Mouse (Mus musculus) layer of hippocampus, adult 2 months (tissue): ENCODE measurements around the gene Phf23. TPM values are rescaled to one million over a fixed set of nuclear protein-coding genes. Genes with fewer than 3 reads are reported as not detected.

Experiments
- DNase-seq, 2 experiments: peaks; one replicate each; pipeline ENCODE4 v3.0.0; 2022; ENCODE audit warnings: low spot score in 2 of 2
- H3K27ac ChIP-seq: fragments of 200-600 bp; 2 replicates; pipeline ENCODE4 v1.8.1; 2022
- H3K4me3 ChIP-seq: fragments of 200-600 bp; 2 replicates; pipeline ENCODE4 v1.8.1; 2022; ENCODE audit warnings: mild to moderate bottlenecking
- CTCF ChIP-seq: fragments of 200-600 bp; conservative IDR thresholded peaks from 2 replicates; pipeline ENCODE4 v1.8.1; 2022; ENCODE audit warnings: antibody characterized with exemption, mild to moderate bottlenecking, moderate library complexity
- total RNA-seq, 2 experiments: library from RNA; stranded (reverse); gene quantifications; 2 replicates each; pipeline ENCODE4 v1.2.3; 2021

Gene Phf23
- total RNA-seq, 2 experiments from 2014 or later = 40.5 to 42.6 TPM

DNA sequence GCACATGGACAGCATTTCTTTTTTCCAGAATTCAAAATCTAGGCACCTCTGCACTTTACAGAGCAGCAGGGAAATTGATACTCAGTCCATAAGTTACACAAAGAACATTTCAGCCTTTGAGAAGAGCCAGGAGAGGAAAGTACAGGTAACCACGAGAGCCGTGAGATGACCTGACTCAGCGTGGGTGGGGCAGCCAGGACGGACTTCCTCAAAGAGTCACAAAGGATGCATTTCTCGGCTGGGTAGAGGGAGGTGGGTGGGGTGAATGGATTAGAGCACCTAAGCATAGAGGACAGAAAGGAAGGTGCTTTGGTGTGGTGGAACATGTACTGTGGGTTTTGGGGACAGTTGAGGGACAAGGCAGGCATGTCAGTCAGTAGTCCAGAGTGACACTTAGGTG, 33.7 kb upstream of the Phf23 start:
- no peak for DNase-seq
- no peak overlapping the region for H3K27ac ChIP-seq
- H3K4me3 ChIP-seq = no peak overlapping the region
- TF ChIP-seq CTCF = no peak

DNA sequence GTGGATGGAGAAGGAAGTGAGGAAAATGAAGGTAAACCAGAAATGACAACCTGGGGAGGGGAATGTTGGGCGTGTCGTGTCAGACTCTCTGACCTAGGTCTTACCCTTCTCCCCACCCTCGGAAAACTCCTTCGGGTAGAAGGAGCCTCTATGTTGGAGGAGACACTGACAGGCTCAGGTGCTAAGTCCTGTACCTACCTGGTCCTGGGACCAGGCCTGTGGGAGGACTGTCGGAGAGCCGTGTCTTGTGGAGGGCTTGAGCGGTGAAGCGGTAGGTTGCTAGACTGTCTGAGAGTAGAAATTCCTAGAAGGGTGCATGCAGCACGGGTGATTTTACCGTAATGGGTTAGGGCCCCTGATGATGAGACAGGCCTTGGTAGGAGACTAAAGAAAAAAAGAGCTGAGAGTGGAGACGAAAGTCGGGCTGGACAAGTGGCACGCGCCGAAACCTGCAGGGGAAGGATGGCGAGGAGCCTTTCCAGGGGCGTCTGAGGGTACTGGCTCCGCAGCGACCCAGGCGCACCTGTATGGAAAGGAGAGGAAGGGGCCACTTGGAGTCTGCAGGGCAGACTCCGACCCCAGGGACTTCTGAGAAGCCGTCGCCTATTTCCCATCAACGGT, 30.8 kb upstream of the Phf23 start, which contains the start of gene Cldn7:
Cldn7 (plus strand) TSS at position 130 of the 621 bp plus-strand sequence.
- H3K27ac ChIP-seq = no peak within 1 kb of the TSS
- DNase-seq = no peak
- no peak for TF ChIP-seq CTCF
- H3K4me3 ChIP-seq = no peak within 1 kb of the TSS

DNA sequence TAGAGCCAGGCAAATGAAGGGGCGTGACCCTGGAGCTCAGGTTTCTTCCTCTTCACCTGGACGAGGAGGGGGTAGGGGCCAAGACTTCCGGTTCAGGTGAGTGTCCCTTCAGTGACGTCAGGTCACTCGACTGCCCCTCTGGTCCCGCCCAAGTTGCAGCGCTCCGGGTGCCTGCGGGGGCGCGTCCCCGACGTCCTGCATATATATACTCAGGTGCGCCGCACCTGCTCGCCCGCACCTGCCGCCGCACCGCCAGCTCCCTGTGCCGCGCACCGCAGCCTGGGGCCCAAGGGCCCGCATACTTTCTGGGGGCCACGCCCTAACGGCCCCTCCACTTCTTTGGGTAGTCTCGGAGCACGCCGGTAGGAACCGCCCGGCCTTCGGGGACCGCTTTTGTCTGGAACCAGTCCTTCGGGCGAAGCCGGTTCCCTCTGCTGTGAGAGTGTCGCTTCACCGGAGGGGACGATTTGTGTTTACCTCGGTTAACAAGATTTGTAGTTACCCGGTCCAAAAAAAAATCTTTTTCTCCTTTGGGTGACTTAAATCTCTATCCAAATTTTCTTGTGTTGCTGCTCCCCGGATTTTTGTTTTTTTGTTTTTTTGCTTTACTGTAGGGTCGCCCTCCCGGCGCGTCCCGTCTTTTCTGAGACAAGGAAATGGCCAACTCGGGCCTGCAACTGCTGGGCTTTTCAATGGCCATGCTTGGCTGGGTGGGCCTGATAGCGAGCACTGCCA, 30.1 kb upstream of the Phf23 start:
- no peak for DNase-seq
- no peak for TF ChIP-seq CTCF
- Histone ChIP-seq H3K27ac (no peak overlapping the region), H3K4me3 (no peak overlapping the region)

DNA sequence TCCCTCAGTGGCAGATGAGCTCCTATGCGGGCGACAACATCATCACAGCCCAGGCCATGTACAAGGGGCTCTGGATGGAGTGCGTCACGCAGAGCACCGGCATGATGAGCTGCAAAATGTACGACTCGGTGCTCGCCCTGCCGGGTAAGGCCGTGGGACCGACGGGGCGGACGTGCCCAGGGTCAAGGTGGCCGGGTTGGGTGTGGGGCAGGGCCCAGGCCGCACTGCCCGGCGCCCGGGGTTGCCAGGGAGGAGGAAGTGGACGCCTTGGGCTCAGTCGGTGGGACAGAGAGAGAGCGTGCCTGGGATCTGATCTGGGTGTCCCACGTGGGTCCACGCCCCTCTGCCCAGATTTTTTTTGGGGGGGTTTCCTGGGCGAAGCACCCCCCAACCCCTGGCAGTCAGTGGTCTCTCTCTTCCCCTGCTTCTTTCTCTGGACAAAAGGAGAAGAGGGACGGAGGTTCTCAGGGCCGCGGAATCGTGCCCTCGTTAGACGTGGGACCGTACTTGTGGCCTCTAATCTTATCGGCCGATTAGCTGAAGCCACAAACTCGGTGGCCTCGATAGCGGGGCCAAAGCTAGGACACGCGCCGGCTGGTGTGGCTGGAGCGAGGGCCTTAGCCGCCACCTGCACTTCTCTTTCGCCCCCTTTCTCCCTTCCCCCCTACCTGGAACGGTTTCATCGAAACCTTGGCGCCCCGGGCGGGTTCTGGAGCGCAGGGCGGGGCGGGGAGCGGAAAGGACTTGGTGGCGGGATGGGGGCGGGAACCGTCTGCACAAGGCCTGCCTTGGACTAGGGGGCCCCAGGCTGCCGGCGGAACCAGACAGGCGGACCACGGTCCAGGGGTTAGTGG, 29.3 kb upstream of the Phf23 start:
- no peak for DNase-seq
- H3K27ac ChIP-seq = no peak overlapping the region
- H3K4me3 ChIP-seq = peak overlapping the region; percentile 7; the same call in 1 of the 2 replicates
- no peak for TF ChIP-seq CTCF

DNA sequence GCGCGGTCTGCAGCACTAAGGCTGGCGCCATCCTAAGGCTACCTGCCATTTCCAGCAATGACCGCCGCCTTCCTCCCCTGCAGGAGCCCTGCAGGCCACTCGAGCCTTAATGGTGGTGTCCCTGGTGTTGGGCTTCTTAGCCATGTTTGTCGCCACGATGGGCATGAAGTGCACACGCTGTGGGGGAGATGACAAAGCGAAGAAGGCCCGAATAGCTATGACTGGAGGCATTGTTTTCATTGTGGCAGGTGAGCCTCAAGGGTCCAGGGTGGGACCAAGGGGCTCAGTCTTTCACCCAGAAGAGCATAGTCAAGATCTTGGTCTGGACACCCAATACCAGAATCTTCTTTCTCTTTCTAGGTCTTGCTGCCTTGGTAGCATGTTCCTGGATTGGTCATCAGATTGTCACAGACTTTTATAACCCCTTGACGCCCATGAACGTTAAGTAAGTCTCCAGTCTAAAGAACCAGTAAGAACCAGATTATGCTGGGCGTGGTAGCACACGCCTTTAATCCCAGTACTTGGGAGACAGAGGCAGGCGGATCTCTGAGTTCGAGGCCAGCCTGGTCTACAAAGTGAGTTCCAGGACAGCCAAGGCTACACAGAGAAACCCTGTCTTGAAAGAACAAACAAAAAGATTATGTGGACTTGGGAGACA, 28.6 kb upstream of the Phf23 start:
- Histone ChIP-seq H3K4me3 (peak overlapping the region; percentile 7; the same call in 1 of the 2 replicates), H3K27ac (no peak overlapping the region)
- no peak for TF ChIP-seq CTCF
- no peak for DNase-seq

DNA sequence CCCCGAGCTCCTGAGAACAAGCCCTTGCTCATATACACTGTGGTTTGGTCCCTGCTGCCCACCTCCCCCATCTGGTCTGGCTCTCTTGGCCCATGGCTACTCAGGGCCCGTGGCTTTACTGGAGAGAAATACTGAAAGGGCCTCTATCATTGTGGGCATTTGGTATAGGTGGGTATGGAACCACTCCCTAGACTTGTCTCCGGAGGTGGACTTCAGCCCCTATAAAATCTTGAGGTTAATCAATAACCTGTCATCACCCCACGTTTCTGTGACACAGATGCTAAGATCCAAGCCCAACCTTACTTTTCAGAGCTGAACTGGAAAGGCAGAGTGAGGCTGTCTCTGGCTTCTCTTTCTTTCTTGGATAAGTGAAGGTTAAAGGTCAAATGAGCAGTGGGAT, 26.8 kb upstream of the Phf23 start:
- no peak overlapping the region for H3K4me3 ChIP-seq
- TF ChIP-seq CTCF = no peak
- H3K27ac ChIP-seq = no peak overlapping the region
- no peak for DNase-seq

DNA sequence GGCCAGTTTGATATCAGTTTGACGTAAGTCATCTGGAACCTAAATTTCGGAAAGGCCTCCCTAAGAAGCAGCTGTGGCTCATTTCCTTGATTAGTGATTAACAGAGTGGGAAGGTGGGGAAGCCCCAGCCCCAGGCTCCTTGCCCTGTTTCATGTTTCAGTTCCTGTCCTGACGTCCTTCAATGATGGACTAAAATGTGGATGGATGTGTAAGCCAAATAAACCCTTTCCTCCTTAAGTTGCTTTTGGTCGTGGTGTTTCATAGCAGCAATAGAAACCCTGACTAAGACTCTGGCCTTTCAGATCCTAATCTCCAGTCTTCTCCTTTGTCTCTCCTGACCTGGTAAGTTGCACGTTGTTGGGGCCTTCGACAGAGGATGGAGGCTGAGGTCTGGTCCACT, 25.4 kb upstream of the Phf23 start:
- Histone ChIP-seq H3K4me3 (no peak overlapping the region), H3K27ac (no peak overlapping the region)
- DNase-seq = no peak
- no peak for TF ChIP-seq CTCF

DNA sequence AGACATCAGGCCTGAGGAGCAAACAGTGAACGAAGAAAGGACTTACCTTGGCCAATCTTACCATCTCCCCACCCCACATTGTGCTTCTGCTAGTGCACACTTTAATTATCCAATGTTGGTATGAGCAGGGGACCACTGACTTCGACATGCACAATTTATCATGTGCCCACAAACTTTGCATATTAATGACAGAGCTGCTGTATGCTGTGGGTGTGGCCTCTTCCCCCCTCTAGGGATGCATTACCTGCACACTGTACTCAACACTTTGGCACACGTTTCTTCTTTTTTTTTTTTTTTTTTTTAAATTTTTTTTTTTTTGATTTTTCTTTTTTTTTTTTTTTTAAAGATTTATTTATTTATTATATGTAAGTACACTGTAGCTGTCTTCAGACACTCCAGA, 24.8 kb upstream of the Phf23 start:
- Histone ChIP-seq H3K4me3 (no peak overlapping the region), H3K27ac (no peak overlapping the region)
- DNase-seq = no peak
- no peak for TF ChIP-seq CTCF

DNA sequence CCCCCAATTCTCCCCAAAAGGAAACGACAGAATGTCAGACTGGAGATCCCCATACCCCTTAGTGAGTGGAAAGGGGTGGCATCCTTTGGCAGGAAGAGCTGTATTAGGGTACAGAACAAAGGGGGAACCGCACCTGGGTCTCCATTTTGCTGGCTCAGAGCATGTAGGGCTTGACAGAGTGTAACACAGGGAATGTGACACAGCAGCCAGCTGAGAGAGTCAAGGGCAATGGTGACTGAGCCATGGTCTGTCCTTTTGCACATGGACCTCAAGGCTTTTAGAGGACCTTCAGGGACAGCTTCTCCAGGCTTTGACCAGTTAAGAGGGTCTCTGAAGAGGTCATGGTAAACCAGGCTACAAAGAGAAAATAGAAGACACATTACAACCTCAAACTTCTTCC, 20.7 kb upstream of the Phf23 start:
- H3K27ac ChIP-seq = no peak overlapping the region
- TF ChIP-seq CTCF = no peak
- no peak overlapping the region for H3K4me3 ChIP-seq
- no peak for DNase-seq

DNA sequence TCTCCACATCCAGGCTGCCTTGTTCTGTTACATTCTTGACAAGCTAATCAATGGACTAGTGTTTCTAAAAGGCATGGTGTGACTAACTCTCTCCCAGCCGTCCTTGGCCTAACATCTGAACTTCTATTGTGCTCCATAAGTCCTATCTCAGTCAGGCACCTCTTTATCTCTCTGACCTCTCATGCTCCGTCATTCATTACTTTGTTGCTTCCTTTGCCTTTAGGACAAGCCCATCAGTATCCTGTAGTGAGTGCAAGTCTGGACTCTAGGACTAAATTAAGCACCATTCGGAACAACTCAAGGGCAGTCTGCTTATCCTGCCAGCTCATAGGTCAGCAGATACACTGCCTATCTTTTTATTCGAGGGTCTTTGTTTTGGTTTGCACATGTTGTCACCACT, 19.3 kb upstream of the Phf23 start:
- H3K27ac ChIP-seq = no peak overlapping the region
- no peak overlapping the region for H3K4me3 ChIP-seq
- no peak for TF ChIP-seq CTCF
- DNase-seq = no peak

DNA sequence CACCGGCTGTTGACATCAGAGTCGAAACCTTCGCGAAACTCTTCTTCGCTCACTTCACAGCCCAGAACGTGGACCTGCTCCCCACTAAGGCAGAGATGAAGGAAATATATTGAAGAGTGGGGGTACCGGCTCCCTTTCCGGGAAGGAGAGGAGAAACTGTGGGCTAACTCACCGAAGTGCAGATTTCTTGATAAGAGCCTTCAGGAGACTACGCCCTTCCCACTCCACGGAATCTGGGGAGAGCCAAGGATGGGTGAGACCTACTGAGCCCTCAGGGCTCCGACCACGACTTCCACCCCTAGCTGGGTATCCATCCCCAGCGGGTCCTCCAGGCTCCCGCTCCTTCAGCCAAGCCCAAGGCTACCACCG, 15.8 kb upstream of the Phf23 start:
- peak overlapping the region; percentile 100 for H3K27ac ChIP-seq
- peak overlapping the region; percentile 98 for H3K4me3 ChIP-seq
- DNase-seq = no peak
- no peak for TF ChIP-seq CTCF

DNA sequence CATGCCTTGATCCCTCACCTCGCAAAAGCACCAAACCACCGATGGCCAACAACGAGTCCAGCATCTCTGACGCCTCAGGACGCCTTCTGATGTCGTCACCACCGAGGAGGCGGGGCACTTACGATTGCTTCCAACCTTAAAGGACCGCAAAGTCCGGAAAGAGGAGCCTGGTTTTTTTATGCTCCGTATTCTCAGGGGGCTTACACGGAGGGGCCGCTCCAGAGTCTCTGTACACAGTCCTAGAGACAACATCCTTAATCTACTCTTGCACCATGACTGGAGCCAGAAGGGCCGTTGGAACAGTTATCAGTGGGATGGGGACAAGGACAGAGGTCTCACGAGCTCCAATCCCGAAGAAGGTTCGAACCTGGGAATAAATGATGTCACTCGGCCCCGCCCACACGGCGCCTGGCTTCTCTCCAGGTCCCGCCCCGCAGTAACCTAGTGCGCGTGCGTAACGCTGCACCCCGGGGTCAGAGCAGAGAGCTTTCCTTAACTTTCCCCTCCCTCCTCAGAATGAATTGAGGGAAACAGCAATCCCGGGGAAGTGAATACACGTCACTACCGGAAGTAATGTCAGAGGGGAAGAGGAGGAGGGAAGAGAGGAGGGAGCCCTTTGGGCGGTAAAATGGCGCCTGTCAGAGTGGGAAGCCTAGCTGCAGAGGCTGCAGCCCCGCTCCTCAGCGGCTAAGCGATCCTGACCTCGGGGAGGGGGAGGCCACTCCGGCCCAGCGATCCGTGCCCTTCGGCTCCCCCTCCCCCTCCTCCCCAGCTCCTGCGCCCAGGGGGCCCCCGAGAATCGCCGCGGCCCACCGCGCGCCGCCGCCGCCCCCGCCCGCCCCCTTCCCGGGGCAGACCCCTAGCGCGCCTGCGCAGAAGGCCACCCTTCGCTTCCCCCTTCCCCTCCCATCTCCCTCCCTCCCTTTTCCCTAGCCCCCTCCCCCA, 15.1 kb upstream of the Phf23 start:
- peak overlapping the region; percentile 98 for H3K4me3 ChIP-seq
- peak; percentile 98 to 99 for DNase-seq
- H3K27ac ChIP-seq = peak overlapping the region; percentile 100
- no peak for TF ChIP-seq CTCF
